Mouse (Mus musculus): ENCODE results near the gene Dohh. TPM values are rescaled to one million over a fixed set of nuclear protein-coding genes. Genes with fewer than 3 reads are reported as not detected.
A peak's percentile ranks its signal among the peaks of the same experiment; 100 is the strongest.

The Dohh gene
- polyA plus RNA-seq, 1 experiment from 2014 or later = 79.8 TPM

GRCm38 (mm10) chr10:81401205-81401520 is 16.9 kb downstream of the Dohh start:
- peaks cover 77% of the 10 kb centered on the region for H3K36me3 ChIP-seq

DNA sequence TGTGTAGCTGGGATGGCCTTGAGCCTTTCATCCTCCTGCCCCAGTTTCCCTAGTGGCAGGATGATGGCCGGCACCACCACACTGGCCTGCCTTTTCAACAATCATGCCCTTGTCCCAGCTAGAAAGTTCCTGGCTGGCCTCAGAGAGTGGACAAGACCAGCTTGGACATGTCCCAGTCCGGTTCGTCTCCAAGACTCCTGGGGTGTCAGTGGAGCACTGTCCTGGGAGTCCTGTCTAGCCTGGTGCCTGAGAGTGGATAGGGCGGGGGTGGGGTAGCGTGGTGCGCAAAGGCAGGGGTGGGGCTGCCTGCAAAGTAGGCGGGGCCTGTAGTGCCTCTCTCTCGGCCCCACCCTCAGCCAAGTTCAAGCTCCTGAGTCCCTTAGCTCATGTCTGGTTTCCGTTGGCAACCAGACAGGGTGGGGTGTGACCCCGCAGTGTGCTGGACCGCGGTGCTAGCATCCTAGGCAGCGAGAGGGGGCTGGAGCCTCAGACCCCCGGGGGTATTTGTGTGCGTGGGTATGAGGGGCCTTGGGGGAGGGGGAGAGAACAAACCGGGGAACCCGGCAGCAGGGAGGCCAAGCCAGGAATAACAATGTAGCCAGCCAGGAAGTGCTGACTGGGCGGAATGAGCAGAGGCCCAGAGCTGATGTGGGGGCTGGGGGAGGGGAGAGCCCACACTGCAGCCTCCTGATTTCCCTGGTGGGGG is 17.4 kb downstream of the Dohh start:
- peak overlapping the region; percentile 30 for H3K4me2 ChIP-seq
- H3K4me3 ChIP-seq = peak overlapping the region; percentile 5; the same call in 1 of the 2 replicates
- H3K27me3 ChIP-seq = no peaks in the 10 kb centered on the region
- H3K27ac ChIP-seq = peak overlapping the region; percentile 93
- peaks cover 66% of the 10 kb centered on the region for H3K4me1 ChIP-seq
- peak; percentile 90 for ATAC-seq (ENCODE audit: insufficient number of reproducible peaks, low FRiP score, low TSS enrichment, low read depth)
- WGBS = 7% methylated on average over 18 of the region's 18 CpGs
- no peaks in the 10 kb centered on the region for H3K9me3 ChIP-seq
- H3K9ac ChIP-seq = 0 out of 2 replicates have a peak overlapping the region, but pooled peaks have one; percentile 10
- peaks cover 80% of the 10 kb centered on the region for H3K36me3 ChIP-seq

More at GRCm38 (mm10) chr10:81401205-81401520, 16.9 kb downstream of the Dohh start:
- H3K27ac ChIP-seq = peak overlapping the region; percentile 93
- H3K4me1 ChIP-seq = peaks cover 66% of the 10 kb centered on the region
- ATAC-seq (ENCODE audit: insufficient number of reproducible peaks, low FRiP score, low TSS enrichment, low read depth) = no peak
- H3K4me3 ChIP-seq = no peak overlapping the region
- H3K9ac ChIP-seq = no peak overlapping the region
- H3K4me2 ChIP-seq = no peak overlapping the region
- no peaks in the 10 kb centered on the region for H3K27me3 ChIP-seq
- H3K9me3 ChIP-seq = no peaks in the 10 kb centered on the region
- WGBS = 28% methylated on average over 10 of the region's 10 CpGs

DNA sequence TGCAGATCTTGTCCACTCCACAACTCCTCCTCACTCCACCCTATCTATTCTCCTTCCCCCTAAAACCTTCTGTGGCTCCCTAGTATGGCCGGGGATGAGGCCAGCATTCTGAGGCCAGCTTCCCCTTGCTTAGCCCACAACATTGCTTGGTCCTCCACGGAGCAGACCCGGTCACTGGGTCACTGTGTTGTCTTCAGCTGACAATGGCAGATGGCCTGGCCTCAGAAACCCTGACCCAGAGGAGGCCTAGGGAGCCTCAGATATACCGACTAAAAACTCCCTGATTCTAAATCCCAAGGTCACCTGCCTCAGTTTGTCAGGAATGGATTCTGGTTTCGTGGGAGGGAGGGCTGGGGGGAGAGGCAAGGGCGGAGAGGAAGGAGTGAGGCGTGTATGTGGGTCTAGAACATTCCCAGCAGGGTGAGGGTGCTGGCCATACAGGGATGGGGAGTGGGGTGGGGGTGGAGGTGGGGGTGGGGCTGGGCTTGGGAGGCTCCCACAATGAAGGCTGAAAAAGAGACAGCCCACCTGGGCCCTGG is 18.1 kb downstream of the Dohh start:
- no peaks in the 10 kb centered on the region for H3K27me3 ChIP-seq
- peaks cover 81% of the 10 kb centered on the region for H3K36me3 ChIP-seq
- no peak for ATAC-seq (ENCODE audit: insufficient number of reproducible peaks, low FRiP score, low TSS enrichment, low read depth)
- H3K27ac ChIP-seq = peak overlapping the region; percentile 93
- 16% methylated on average over 7 of the region's 7 CpGs for WGBS
- H3K4me1 ChIP-seq = peaks cover 70% of the 10 kb centered on the region
- peak overlapping the region; percentile 30 for H3K4me2 ChIP-seq
- H3K4me3 ChIP-seq = peak overlapping the region; percentile 5; the same call in 1 of the 2 replicates
- 0 out of 2 replicates have a peak overlapping the region, but pooled peaks have one; percentile 10 for H3K9ac ChIP-seq
- H3K9me3 ChIP-seq = no peaks in the 10 kb centered on the region

GRCm38 (mm10) chr10:81403511-81403910 is 19.3 kb downstream of the Dohh start:
- 0 out of 2 replicates have a peak overlapping the region, but pooled peaks have one; percentile 17 for H3K9ac ChIP-seq
- no peaks in the 10 kb centered on the region for H3K9me3 ChIP-seq
- H3K4me3 ChIP-seq = no peak overlapping the region
- H3K27ac ChIP-seq = peak overlapping the region; percentile 93
- ATAC-seq (ENCODE audit: insufficient number of reproducible peaks, low FRiP score, low TSS enrichment, low read depth) = no peak
- no peak overlapping the region for H3K4me2 ChIP-seq
- H3K4me1 ChIP-seq = peaks cover 75% of the 10 kb centered on the region
- H3K36me3 ChIP-seq = peaks cover 81% of the 10 kb centered on the region
- 59% methylated on average over 10 of the region's 10 CpGs for WGBS
- no peaks in the 10 kb centered on the region; the same call in 1 of the 2 replicates for H3K27me3 ChIP-seq

DNA sequence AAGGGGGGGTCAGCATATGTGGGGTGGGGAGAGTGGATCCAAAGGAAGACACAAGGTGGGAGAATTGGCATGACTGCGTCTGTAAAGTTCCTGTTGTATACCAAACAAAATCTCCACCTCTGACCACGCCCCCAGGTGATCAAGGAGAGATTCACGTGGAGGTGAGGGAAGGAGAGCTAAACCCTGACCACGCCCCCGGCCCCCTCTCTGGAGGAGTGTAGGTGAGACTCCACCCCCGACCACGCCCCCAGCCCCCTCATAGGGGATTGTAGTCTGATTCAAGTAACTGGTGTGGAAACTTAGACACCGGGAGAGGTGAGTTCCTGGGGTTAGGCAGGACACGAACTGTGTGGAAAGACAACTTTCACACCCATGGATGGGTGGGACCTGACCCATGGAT is 19.9 kb downstream of the Dohh start:
- Histone ChIP-seq H3K9me3 (no peaks in the 10 kb centered on the region), H3K27me3 (no peaks in the 10 kb centered on the region; the same call in 1 of the 2 replicates), H3K27ac (no peak overlapping the region), H3K9ac (no peak overlapping the region), H3K4me1 (peaks cover 81% of the 10 kb centered on the region), H3K4me3 (no peak overlapping the region), H3K4me2 (no peak overlapping the region), H3K36me3 (peaks cover 82% of the 10 kb centered on the region)
- 21% methylated on average over 9 of the region's 9 CpGs for WGBS
- no peak for ATAC-seq (ENCODE audit: insufficient number of reproducible peaks, low FRiP score, low TSS enrichment, low read depth)

- Histone ChIP-seq H3K4me1 (peaks cover 87% of the 10 kb centered on the region), H3K9ac (no peak overlapping the region), H3K4me3 (no peak overlapping the region), H3K27ac (peak overlapping the region; percentile 62; the same call in 1 of the 2 replicates), H3K9me3 (no peaks in the 10 kb centered on the region), H3K36me3 (peaks cover 75% of the 10 kb centered on the region), H3K27me3 (no peaks in the 10 kb centered on the region; the same call in 1 of the 2 replicates), H3K4me2 (no peak overlapping the region)
- no peak for ATAC-seq (ENCODE audit: insufficient number of reproducible peaks, low FRiP score, low TSS enrichment, low read depth)
- WGBS = 54% methylated on average over 18 of the region's 18 CpGs
Measured at GRCm38 (mm10) chr10:81404720-81405119, 20.5 kb downstream of the Dohh start.

GRCm38 (mm10) chr10:81405588-81406201 is 21.5 kb downstream of the Dohh start:
- Histone ChIP-seq H3K9me3 (no peaks in the 10 kb centered on the region), H3K4me3 (no peak overlapping the region), H3K4me2 (no peak overlapping the region), H3K36me3 (peaks cover 70% of the 10 kb centered on the region), H3K4me1 (peaks cover 90% of the 10 kb centered on the region), H3K9ac (no peak overlapping the region), H3K27me3 (no peaks in the 10 kb centered on the region; the same call in 1 of the 2 replicates), H3K27ac (no peak overlapping the region)
- WGBS = 50% methylated on average over 13 of the region's 13 CpGs
- no peak for ATAC-seq (ENCODE audit: insufficient number of reproducible peaks, low FRiP score, low TSS enrichment, low read depth)

DNA sequence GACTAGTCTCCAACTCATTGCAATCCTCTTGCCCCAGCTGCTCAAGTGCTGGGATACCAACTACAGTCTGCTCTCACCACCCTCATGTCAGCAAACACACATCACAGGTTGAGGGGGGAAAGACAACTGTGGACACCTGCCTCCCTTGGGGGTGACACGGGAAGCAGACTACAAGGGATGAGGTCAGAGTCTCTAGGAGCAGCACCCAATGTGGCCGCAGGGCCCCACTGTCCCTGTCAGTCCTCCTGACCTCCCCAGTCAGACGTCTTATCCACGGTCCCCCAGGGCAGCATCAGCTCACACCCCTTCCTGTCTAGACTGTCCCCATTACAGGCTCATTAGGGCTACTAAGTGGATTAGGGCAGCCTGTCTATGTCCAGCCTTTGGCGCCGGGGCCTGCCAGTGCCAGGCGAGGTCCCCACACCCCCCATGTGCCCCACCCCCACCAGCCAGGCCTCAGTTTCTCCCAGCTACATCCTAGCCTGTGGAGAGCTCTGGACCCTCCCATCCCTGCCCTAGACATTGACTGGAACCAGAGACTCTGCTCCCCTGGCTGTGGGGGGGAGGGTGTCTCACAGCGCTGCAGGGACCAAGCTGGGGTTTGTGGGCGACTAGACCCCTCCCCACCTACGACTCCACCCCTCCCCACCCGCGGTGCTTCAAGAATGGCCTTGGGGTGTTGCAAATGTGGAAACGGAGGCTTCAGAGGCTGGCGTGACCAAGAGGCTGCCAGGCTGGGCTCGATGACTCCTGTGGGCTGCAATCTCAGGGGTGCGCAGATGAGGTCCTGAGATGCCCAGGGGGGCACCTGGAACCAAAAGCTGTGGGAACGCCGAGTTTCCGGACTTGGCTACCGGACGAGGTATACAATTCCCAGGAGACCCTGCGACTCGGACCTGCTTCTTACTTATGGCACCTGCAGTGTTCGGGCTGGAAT is 22.5 kb downstream of the Dohh start:
- H3K9me3 ChIP-seq = no peaks in the 10 kb centered on the region
- peak overlapping the region; percentile 9; the same call in 1 of the 2 replicates for H3K4me3 ChIP-seq
- no peak for ATAC-seq (ENCODE audit: insufficient number of reproducible peaks, low FRiP score, low TSS enrichment, low read depth)
- 30% methylated on average over 24 of the region's 24 CpGs for WGBS
- peaks cover 91% of the 10 kb centered on the region for H3K4me1 ChIP-seq
- H3K36me3 ChIP-seq = peaks cover 69% of the 10 kb centered on the region
- peak overlapping the region; percentile 30 for H3K4me2 ChIP-seq
- 0 out of 2 replicates have a peak overlapping the region, but pooled peaks have one; percentile 5 for H3K9ac ChIP-seq
- no peak overlapping the region for H3K27ac ChIP-seq
- H3K27me3 ChIP-seq = no peaks in the 10 kb centered on the region; the same call in 1 of the 2 replicates

GRCm38 (mm10) chr10:81407539-81408423 is 23.6 kb downstream of the Dohh start:
- Histone ChIP-seq H3K27ac (peak overlapping the region; percentile 93), H3K27me3 (no peaks in the 10 kb centered on the region; the same call in 1 of the 2 replicates), H3K36me3 (peaks cover 74% of the 10 kb centered on the region), H3K4me3 (peak overlapping the region; percentile 9; the same call in 1 of the 2 replicates), H3K9ac (no peak overlapping the region), H3K4me1 (peaks cover 91% of the 10 kb centered on the region), H3K9me3 (no peaks in the 10 kb centered on the region), H3K4me2 (peak overlapping the region; percentile 30; the same call in 1 of the 2 replicates)
- peak; percentile 7; the same call in 1 of the 2 replicates for ATAC-seq (ENCODE audit: insufficient number of reproducible peaks, low FRiP score, low TSS enrichment, low read depth)
- 21% methylated on average over 31 of the region's 31 CpGs for WGBS

- H3K4me2 ChIP-seq = no peak overlapping the region
- 54% methylated on average over 13 of the region's 13 CpGs for WGBS
- no peak overlapping the region for H3K4me3 ChIP-seq
- H3K9me3 ChIP-seq = no peaks in the 10 kb centered on the region
- no peaks in the 10 kb centered on the region; the same call in 1 of the 2 replicates for H3K27me3 ChIP-seq
- ATAC-seq (ENCODE audit: insufficient number of reproducible peaks, low FRiP score, low TSS enrichment, low read depth) = no peak
- peak overlapping the region; percentile 93 for H3K27ac ChIP-seq
- peaks cover 91% of the 10 kb centered on the region for H3K4me1 ChIP-seq
- no peak overlapping the region for H3K9ac ChIP-seq
- peaks cover 75% of the 10 kb centered on the region for H3K36me3 ChIP-seq
Measured at GRCm38 (mm10) chr10:81408424-81408729, 24.1 kb downstream of the Dohh start.

All from limb, embryonic 15.5 days (tissue).